Mouse (Mus musculus) lung, adult 2 months (tissue): ENCODE data around the gene Plekha5. TPM values are rescaled to one million over a fixed set of nuclear protein-coding genes. Genes with fewer than 3 reads are reported as not detected.
A peak's percentile ranks its signal among the peaks of the same experiment; 100 is the strongest.
"Not testable (repeated sequence)": the region's sequence is repeated elsewhere in the genome, so short reads cannot be mapped to it uniquely, and the experiment has no call there.

Experiments
- DNase-seq: peaks from one replicate; pipeline ENCODE4 v3.0.0; 2022
- H3K4me1 ChIP-seq: fragments of 200-500 bp; 2 replicates; pipeline ENCODE4 v1.6.1; 2011; ENCODE audit warnings: low read length; ENCODE audit not compliant: control insufficient read depth, insufficient read depth
- H3K4me3 ChIP-seq: fragments of 200-500 bp; replicated peaks from 2 replicates; pipeline ENCODE3; 2011; ENCODE audit warnings: low read depth, mild to moderate bottlenecking, control low read depth, low read length; ENCODE audit errors: extremely low read depth
- CTCF ChIP-seq: fragments of 200-500 bp; IDR thresholded peaks from 2 replicates; pipeline ENCODE4 v1.5.1; 2011; ENCODE audit warnings: mild to moderate bottlenecking, low read length, control low read depth; ENCODE audit not compliant: insufficient read depth
- POLR2A ChIP-seq: fragments of 200-500 bp; IDR thresholded peaks from 2 replicates; pipeline ENCODE4 v1.6.1; 2011; ENCODE audit warnings: low read depth, mild to moderate bottlenecking, control low read depth, low read length, borderline replicate concordance; ENCODE audit errors: extremely low read depth
- WGBS: fragments of 180-500 bp; shearing (Covaris S2); methylation state at CpG from one replicate; pipeline ENCODE4 v1.1.7; 2018; 5-methylcytosine and 5-hydroxymethylcytosine counted together
- polyA plus RNA-seq: library from polyadenylated mRNA; depleted of rRNA; stranded (reverse); fragments of >200 nt; gene quantifications from 2 replicates; pipeline ENCODE4 v1.2.3, GENCODE M21; 2012

Gene Plekha5
- polyA plus RNA-seq, 1 experiment: 24.0 TPM

DNA sequence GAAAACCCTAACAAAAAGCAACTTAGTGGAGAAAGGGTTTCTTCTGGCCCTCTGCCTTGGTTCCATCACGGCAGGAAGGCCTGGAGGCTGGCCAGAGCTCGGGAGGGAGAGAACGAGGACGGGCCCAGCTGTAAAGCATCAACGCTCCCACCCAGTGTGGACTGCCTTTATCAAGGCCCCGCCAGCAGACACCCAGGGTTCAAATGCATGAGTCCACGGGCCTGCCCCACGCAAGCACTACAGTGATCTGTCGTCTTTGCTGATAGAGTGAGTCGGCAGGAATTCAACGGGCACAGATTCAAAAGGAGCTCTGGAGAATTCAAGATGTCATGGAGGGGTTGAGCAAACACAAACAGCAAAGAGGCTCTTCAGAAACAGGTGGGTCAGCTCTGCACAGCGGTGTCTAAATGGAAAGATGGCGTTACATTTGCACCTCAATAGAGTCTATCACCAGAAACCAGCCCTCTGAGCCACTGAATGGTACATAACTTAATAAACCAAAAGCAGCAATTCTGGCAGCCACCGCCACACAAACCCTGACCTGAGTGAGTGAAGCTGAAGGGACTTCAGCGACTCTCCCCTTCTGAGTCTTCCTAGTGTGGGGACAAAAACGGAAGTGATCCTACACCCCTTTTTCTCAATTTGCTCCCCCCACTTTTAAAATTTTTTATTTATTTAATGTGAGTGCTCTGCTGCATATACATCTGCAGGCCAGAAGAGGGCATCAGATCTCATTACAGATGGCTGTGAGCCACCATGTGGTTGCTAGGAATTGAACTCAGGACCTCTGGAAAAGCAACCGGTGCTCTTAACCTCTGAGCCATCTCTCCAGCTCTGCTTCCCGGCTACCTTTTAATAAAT, 153.3 kb downstream of the Plekha5 start:
- 59% methylated on average over 18 of the region's 18 CpGs for whole genome bisulfite sequencing
- peak; percentile 31 for DNase-seq
- no peak overlapping the region for H3K4me3 ChIP-seq
- TF ChIP-seq CTCF (no peak), POLR2A (no peak)
- H3K4me1 ChIP-seq: no peaks in the 10 kb centered on the region; the same call in 1 of the 2 replicates

DNA sequence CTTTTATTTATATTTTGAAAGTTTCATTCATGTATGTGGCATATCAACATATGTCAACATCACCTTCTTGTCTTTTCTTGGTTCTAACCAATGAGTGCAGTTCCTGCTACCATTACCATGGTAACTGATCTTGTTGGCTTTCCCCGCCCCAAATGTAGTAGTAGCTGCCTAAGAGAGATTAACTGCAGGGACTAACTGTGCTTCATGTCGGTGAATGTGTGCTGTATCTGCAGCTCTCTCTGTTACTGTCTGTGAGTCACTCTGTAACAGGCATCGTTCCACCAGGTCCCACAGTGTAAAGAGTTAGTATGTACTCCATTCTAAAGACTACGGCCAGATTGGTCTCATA, 153.9 kb downstream of the Plekha5 start:
- no peak for DNase-seq
- Histone ChIP-seq H3K4me1 (no peaks in the 10 kb centered on the region; the same call in 1 of the 2 replicates), H3K4me3 (no peak overlapping the region)
- TF ChIP-seq CTCF (no peak), POLR2A (no peak)
- WGBS: 97% methylated on average over 4 of the region's 4 CpGs

DNA sequence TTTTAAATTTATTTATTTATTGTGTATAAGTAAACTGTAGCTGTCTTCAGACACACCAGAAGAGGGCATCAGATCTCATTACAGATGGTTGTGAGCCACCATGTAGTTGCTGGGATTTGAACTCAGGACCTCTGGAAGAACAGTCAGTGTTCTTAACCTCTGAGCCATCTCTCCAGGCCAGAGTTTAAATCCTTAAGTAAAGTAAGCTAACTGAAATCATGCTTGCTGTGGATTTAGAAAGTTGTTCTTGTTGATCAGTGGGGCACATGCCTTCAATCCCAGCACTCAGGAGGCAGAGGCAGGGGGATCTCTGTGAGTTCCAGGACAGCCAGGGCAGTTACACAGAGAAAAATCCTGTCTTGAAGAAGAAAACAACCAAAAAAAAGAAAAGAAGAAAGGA, 155.1 kb downstream of the Plekha5 start:
- DNase-seq, H3K4me1 ChIP-seq, H3K4me3 ChIP-seq: not testable (repeated sequence)

DNA sequence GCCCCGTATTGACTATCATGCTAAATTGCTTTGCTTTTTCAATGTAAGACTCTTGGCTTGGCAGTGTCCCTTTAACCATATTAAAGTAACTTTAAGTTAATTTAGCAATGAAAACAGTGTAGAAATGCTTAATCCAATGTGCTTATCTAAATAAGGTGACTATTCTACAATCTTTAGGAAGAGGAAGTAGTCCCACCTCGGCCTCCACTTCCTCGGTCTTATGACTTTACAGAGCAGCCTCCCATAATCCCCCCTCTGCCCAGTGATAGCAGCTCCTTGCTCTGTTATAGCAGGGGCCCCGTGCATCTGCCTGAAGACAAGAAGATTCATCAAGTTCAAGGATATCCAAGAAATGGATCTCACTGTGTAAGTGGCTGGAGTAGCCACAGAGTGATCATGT, 156.3 kb downstream of the Plekha5 start:
- Histone ChIP-seq H3K4me1 (no peaks in the 10 kb centered on the region; the same call in 1 of the 2 replicates), H3K4me3 (no peak overlapping the region)
- 68% methylated on average over 4 of the region's 4 CpGs for WGBS
- DNase-seq: no peak
- TF ChIP-seq POLR2A (no peak), CTCF (no peak)

DNA sequence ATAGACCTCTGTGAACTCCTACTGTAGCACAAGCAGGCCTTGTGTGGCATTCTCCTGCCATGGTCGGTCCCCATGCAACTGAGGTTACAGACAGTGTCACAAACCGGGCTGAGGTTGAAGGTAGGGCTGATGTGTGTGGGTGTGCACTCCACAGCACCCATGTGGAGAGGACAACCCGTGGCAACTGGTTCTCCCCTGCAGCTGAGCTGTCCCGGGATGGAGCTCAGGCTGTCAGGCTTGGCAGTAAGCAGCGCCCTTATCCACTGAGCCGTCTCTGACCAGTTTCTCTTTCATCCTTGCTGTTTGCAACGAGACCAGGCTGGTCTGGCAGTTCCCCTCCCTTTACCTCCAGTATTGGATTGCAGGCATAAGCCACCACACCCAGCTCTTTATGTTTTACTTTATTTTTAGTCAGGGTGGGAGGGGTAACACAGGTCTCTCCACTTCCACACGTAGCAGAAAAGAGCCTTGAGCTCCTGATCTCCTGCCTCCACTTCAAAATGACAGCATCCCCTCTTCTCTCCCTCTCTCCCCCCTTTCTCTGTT, 162.9 kb downstream of the Plekha5 start:
- no peaks in the 10 kb centered on the region for H3K4me1 ChIP-seq
- 80% methylated on average over 8 of the region's 8 CpGs for WGBS
- TF ChIP-seq CTCF: no peak
- DNase-seq: no peak
- H3K4me3 ChIP-seq: no peak overlapping the region

DNA sequence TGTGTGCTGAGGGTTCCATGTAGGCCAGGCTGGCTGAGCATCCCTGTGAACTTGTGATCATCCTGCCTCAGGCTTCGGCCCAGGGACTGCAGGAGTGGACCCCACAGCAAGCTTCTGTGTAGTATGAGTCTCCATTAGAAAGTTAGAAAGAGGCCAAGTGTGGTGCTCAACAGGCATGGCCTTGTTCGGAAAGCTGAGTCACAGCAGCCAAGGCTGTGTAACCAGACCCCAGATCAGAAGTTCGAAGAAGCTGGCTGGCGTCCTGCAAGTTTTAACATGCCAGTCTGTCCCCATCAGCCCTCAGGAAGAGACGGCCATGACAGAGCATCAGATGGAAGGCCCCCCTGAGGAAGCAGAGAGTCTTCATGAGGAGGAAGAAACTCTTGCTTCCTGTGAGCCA, 167.5 kb downstream of the Plekha5 start:
- WGBS: 83% methylated on average over 5 of the region's 5 CpGs
- no peak for DNase-seq

DNA sequence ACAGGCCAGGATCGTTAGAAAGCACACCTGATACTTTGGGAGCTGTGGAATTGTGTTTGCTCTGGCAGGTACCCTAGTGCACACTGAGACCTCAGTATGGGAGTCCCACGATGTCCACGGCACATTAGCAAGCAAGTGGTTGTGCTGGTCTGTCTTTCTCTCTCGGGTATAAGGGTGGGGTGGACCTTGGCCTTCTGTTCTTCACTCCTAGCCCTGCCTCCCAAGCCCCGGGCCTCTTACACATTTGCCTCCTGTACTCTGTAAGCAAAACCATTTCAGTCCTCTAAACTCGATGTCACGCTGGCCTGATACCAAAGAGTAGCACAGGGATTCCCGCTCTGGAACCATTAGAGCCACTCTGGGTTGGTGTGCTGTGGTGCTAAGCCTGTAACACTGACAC, 168.9 kb downstream of the Plekha5 start:
- Histone ChIP-seq H3K4me1 (no peaks in the 10 kb centered on the region), H3K4me3 (no peak overlapping the region)
- TF ChIP-seq CTCF (no peak), POLR2A (no peak)
- WGBS: 85% methylated on average over 8 of the region's 8 CpGs
- DNase-seq: no peak

More for the DNA sequence above, 167.5 kb downstream of the Plekha5 start:
- H3K4me1 ChIP-seq: no peaks in the 10 kb centered on the region
- no peak overlapping the region for H3K4me3 ChIP-seq
- no peak for TF ChIP-seq POLR2A
- TF ChIP-seq CTCF: no peak

DNA sequence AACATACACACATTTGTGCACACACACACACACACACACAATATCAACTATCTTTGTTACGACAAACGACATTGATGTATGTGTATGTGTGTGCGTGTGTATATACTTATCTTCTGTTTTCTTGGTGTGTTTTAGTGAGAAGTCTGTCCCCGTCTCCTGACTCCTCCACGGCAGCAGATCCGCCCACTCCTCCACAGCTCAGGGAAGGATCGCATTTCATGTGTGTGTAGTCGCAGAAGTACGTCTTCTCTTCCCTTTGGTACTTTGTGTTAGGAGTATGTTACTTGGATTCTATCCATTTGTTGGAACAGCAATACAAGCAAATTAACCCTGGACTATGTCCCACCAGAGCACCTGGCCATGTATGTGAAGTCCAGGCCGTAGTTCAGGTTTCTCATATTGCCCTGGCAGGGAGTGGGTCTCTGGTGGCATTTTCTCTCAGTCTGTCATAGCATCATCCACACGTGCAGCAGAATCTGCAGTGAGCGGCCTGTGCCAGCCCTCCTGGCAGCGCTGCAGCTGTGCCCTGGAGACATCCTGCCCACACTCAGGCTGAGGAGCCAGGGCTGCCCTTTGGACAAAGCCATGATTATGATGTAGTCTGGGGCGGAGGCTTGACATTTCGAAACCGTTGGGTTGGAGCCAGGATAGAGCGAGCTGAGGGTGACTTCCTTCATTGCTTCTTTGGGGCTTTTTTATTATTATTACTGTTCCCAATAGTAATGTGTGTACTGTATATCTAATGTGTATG, 169.7 kb downstream of the Plekha5 start:
- Histone ChIP-seq H3K4me1 (no peaks in the 10 kb centered on the region), H3K4me3 (no peak overlapping the region)
- no peak for TF ChIP-seq POLR2A
- TF ChIP-seq CTCF: no peak
- WGBS: 61% methylated on average over 17 of the region's 17 CpGs
- peak; percentile 46 for DNase-seq

DNA sequence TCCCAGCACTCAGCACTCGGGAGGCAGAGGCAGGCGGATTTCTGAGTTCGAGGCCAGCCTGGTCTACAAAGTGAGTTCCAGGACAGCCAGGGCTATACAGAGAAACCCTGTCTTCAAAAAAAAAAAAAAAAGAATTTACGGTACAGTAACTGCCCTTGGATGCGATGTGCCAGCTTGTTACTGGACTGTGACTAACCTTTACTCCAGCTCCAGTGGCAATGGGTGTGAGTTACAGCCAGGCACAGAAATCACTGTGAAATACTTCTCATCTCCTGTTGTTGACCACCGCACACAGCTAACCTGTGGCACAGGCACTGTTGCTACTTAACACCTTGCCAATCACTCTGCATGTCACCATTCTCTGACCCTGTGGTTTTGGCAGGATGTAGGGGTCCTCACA, 171.7 kb downstream of the Plekha5 start:
- H3K4me1 ChIP-seq, DNase-seq, H3K4me3 ChIP-seq: not testable (repeated sequence)
- 96% methylated on average over 6 of the region's 6 CpGs for WGBS
